Mouse (Mus musculus) heart, postnatal 0 days (tissue): ENCODE data around the gene Ccdc89.

ENCODE experiments used
- CTCF ChIP-seq: IDR thresholded peaks from 2 replicates; pipeline ENCODE4 v1.5.1; 2016; ENCODE audit warnings: antibody characterized with exemption, control low read depth, low read depth
- EP300 ChIP-seq: IDR thresholded peaks from 2 replicates; pipeline ENCODE4 v1.6.1; 2016; ENCODE audit warnings: antibody characterized with exemption, low read depth

GRCm38 (mm10) chr7:90409934-90410333 lies 16.4 kb upstream of the Ccdc89 start:
- TF ChIP-seq CTCF (peak; percentile 87), EP300 (no peak)
